Mouse (Mus musculus): ENCODE data around the gene Ampd2. TPM values are rescaled to one million over a fixed set of nuclear protein-coding genes. Genes with fewer than 3 reads are reported as not detected.

Ampd2 gene
- polyA plus RNA-seq, 1 experiment from 2014 or later, result 42.2 TPM

GRCm38 (mm10) chr3:108069231-108069870, 17.1 kb downstream of the Ampd2 start:
- H3K9ac ChIP-seq (ENCODE audit: low read length), result no peak overlapping the region
- DNase-seq (ENCODE audit: low spot score), result peak; percentile 72
- H3K4me2 ChIP-seq (ENCODE audit: low read length), result peak overlapping the region; percentile 26
- ATAC-seq (replicated peaks; ENCODE audit: low FRiP score, low TSS enrichment, low read depth), result peak; percentile 68
- H3K4me3 ChIP-seq (ENCODE audit: low read depth, low read length), result no peak overlapping the region
- 46% methylated on average over 13 of the region's 13 CpGs for WGBS
- peak overlapping the region; percentile 3; the same call in 1 of the 2 replicates for H3K27ac ChIP-seq (ENCODE audit: low read depth)
- no peaks in the 10 kb centered on the region for H3K27me3 ChIP-seq (replicated peaks; ENCODE audit: control insufficient read depth, insufficient read depth, low read length)
- peaks cover 14% of the 10 kb centered on the region for H3K36me3 ChIP-seq (ENCODE audit: control insufficient read depth, insufficient read depth, low read length)
- H3K4me1 ChIP-seq (replicated peaks; ENCODE audit: control insufficient read depth, insufficient read depth, low read length), result no peaks in the 10 kb centered on the region; the same call in 1 of the 2 replicates
- H3K9me3 ChIP-seq (ENCODE audit: control insufficient read depth, low read length), result no peaks in the 10 kb centered on the region

- H3K27me3 ChIP-seq (replicated peaks; ENCODE audit: control insufficient read depth, insufficient read depth, low read length), result no peaks in the 10 kb centered on the region
- no peaks in the 10 kb centered on the region for H3K9me3 ChIP-seq (ENCODE audit: control insufficient read depth, low read length)
- H3K36me3 ChIP-seq (ENCODE audit: control insufficient read depth, insufficient read depth, low read length), result peaks cover 9% of the 10 kb centered on the region; the same call in 1 of the 2 replicates
- 5% methylated on average over 1 of the region's 1 CpGs for WGBS
- DNase-seq (ENCODE audit: low spot score), result no peak
- no peaks in the 10 kb centered on the region; the same call in 1 of the 2 replicates for H3K4me1 ChIP-seq (replicated peaks; ENCODE audit: control insufficient read depth, insufficient read depth, low read length)
- H3K4me2 ChIP-seq (ENCODE audit: low read length), result peak overlapping the region; percentile 3; the same call in 1 of the 2 replicates
- no peak; the same call in 1 of the 2 replicates for ATAC-seq (replicated peaks; ENCODE audit: low FRiP score, low TSS enrichment, low read depth)
- H3K4me3 ChIP-seq (ENCODE audit: low read depth, low read length), result no peak overlapping the region
- 0 out of 2 replicates have a peak overlapping the region, but pooled peaks have one; percentile 3 for H3K27ac ChIP-seq (ENCODE audit: low read depth)
- H3K9ac ChIP-seq (ENCODE audit: low read length), result no peak overlapping the region
Observed at GRCm38 (mm10) chr3:108068826-108069225, 17.6 kb downstream of the Ampd2 start.

- DNase-seq (ENCODE audit: low spot score) (no peak), ATAC-seq (replicated peaks; ENCODE audit: low FRiP score, low TSS enrichment, low read depth) (no peak)
- peaks cover 6% of the 10 kb centered on the region; the same call in 1 of the 2 replicates for H3K36me3 ChIP-seq (ENCODE audit: control insufficient read depth, insufficient read depth, low read length)
- H3K9me3 ChIP-seq (ENCODE audit: control insufficient read depth, low read length), result no peaks in the 10 kb centered on the region
- H3K4me2 ChIP-seq (ENCODE audit: low read length), result no peak overlapping the region
- H3K9ac ChIP-seq (ENCODE audit: low read length), result no peak overlapping the region
- no peak overlapping the region for H3K4me3 ChIP-seq (ENCODE audit: low read depth, low read length)
- H3K27me3 ChIP-seq (replicated peaks; ENCODE audit: control insufficient read depth, insufficient read depth, low read length), result no peaks in the 10 kb centered on the region
- 65% methylated on average over 6 of the region's 6 CpGs for WGBS
- no peak overlapping the region for H3K27ac ChIP-seq (ENCODE audit: low read depth)
- no peaks in the 10 kb centered on the region; the same call in 1 of the 2 replicates for H3K4me1 ChIP-seq (replicated peaks; ENCODE audit: control insufficient read depth, insufficient read depth, low read length)
Observed at GRCm38 (mm10) chr3:108067370-108067934, 19.0 kb downstream of the Ampd2 start.

- 83% methylated on average over 9 of the region's 9 CpGs for WGBS
- ATAC-seq (replicated peaks; ENCODE audit: low FRiP score, low TSS enrichment, low read depth) (no peak), DNase-seq (ENCODE audit: low spot score) (no peak)
- Histone ChIP-seq H3K4me2 (ENCODE audit: low read length) (no peak overlapping the region), H3K9ac (ENCODE audit: low read length) (no peak overlapping the region), H3K27me3 (replicated peaks; ENCODE audit: control insufficient read depth, insufficient read depth, low read length) (no peaks in the 10 kb centered on the region), H3K4me1 (replicated peaks; ENCODE audit: control insufficient read depth, insufficient read depth, low read length) (no peaks in the 10 kb centered on the region; the same call in 1 of the 2 replicates), H3K36me3 (ENCODE audit: control insufficient read depth, insufficient read depth, low read length) (no peaks in the 10 kb centered on the region), H3K9me3 (ENCODE audit: control insufficient read depth, low read length) (no peaks in the 10 kb centered on the region), H3K4me3 (ENCODE audit: low read depth, low read length) (no peak overlapping the region), H3K27ac (ENCODE audit: low read depth) (no peak overlapping the region)
Observed at GRCm38 (mm10) chr3:108065551-108065950, 20.9 kb downstream of the Ampd2 start.

GRCm38 (mm10) chr3:108064672-108065071, 21.8 kb downstream of the Ampd2 start:
- Histone ChIP-seq H3K27me3 (replicated peaks; ENCODE audit: control insufficient read depth, insufficient read depth, low read length) (no peaks in the 10 kb centered on the region), H3K4me3 (ENCODE audit: low read depth, low read length) (no peak overlapping the region), H3K36me3 (ENCODE audit: control insufficient read depth, insufficient read depth, low read length) (no peaks in the 10 kb centered on the region), H3K9ac (ENCODE audit: low read length) (no peak overlapping the region), H3K4me1 (replicated peaks; ENCODE audit: control insufficient read depth, insufficient read depth, low read length) (no peaks in the 10 kb centered on the region; the same call in 1 of the 2 replicates), H3K4me2 (ENCODE audit: low read length) (no peak overlapping the region), H3K9me3 (ENCODE audit: control insufficient read depth, low read length) (no peaks in the 10 kb centered on the region), H3K27ac (ENCODE audit: low read depth) (no peak overlapping the region)
- 75% methylated on average over 4 of the region's 4 CpGs for WGBS
- ATAC-seq (replicated peaks; ENCODE audit: low FRiP score, low TSS enrichment, low read depth), result no peak
- no peak for DNase-seq (ENCODE audit: low spot score)

- H3K4me2 ChIP-seq (ENCODE audit: low read length), result no peak overlapping the region
Observed at GRCm38 (mm10) chr3:108062648-108063047, 23.8 kb downstream of the Ampd2 start.

GRCm38 (mm10) chr3:108061420-108061819, 25.0 kb downstream of the Ampd2 start:
- no peak overlapping the region for H3K9ac ChIP-seq (ENCODE audit: low read length)
- 12% methylated on average over 7 of the region's 7 CpGs for WGBS
- peak overlapping the region; percentile 39 for H3K4me2 ChIP-seq (ENCODE audit: low read length)
- ATAC-seq (replicated peaks; ENCODE audit: low FRiP score, low TSS enrichment, low read depth) (0 out of 2 replicates have a peak, but pooled peaks have one; percentile 24), DNase-seq (ENCODE audit: low spot score) (peak; percentile 82)
- no peaks in the 10 kb centered on the region for H3K9me3 ChIP-seq (ENCODE audit: control insufficient read depth, low read length)
- H3K27me3 ChIP-seq (replicated peaks; ENCODE audit: control insufficient read depth, insufficient read depth, low read length), result no peaks in the 10 kb centered on the region
- no peak overlapping the region for H3K27ac ChIP-seq (ENCODE audit: low read depth)
- no peaks in the 10 kb centered on the region for H3K4me1 ChIP-seq (replicated peaks; ENCODE audit: control insufficient read depth, insufficient read depth, low read length)
- H3K4me3 ChIP-seq (ENCODE audit: low read depth, low read length), result no peak overlapping the region
- no peaks in the 10 kb centered on the region for H3K36me3 ChIP-seq (ENCODE audit: control insufficient read depth, insufficient read depth, low read length)

More at GRCm38 (mm10) chr3:108062648-108063047, 23.8 kb downstream of the Ampd2 start:
- no peaks in the 10 kb centered on the region for H3K36me3 ChIP-seq (ENCODE audit: control insufficient read depth, insufficient read depth, low read length)
- ATAC-seq (replicated peaks; ENCODE audit: low FRiP score, low TSS enrichment, low read depth), result no peak
- 79% methylated on average over 8 of the region's 8 CpGs for whole genome bisulfite sequencing
- no peaks in the 10 kb centered on the region for H3K9me3 ChIP-seq (ENCODE audit: control insufficient read depth, low read length)
- no peaks in the 10 kb centered on the region for H3K27me3 ChIP-seq (replicated peaks; ENCODE audit: control insufficient read depth, insufficient read depth, low read length)
- no peaks in the 10 kb centered on the region for H3K4me1 ChIP-seq (replicated peaks; ENCODE audit: control insufficient read depth, insufficient read depth, low read length)
- H3K27ac ChIP-seq (ENCODE audit: low read depth), result no peak overlapping the region
- H3K9ac ChIP-seq (ENCODE audit: low read length), result no peak overlapping the region
- no peak for DNase-seq (ENCODE audit: low spot score)
- H3K4me3 ChIP-seq (ENCODE audit: low read depth, low read length), result no peak overlapping the region

- H3K27me3 ChIP-seq (replicated peaks; ENCODE audit: control insufficient read depth, insufficient read depth, low read length), result no peaks in the 10 kb centered on the region
- no peaks in the 10 kb centered on the region for H3K36me3 ChIP-seq (ENCODE audit: control insufficient read depth, insufficient read depth, low read length)
- H3K9ac ChIP-seq (ENCODE audit: low read length), result no peak overlapping the region
- DNase-seq (ENCODE audit: low spot score) (no peak), ATAC-seq (replicated peaks; ENCODE audit: low FRiP score, low TSS enrichment, low read depth) (no peak)
- H3K4me3 ChIP-seq (ENCODE audit: low read depth, low read length), result no peak overlapping the region
- H3K4me2 ChIP-seq (ENCODE audit: low read length), result no peak overlapping the region
- WGBS, result 86% methylated on average over 5 of the region's 5 CpGs
- no peaks in the 10 kb centered on the region for H3K9me3 ChIP-seq (ENCODE audit: control insufficient read depth, low read length)
- no peak overlapping the region for H3K27ac ChIP-seq (ENCODE audit: low read depth)
- no peaks in the 10 kb centered on the region for H3K4me1 ChIP-seq (replicated peaks; ENCODE audit: control insufficient read depth, insufficient read depth, low read length)
Observed at GRCm38 (mm10) chr3:108050493-108050892, 36.0 kb downstream of the Ampd2 start.

Measured in intestine, embryonic 14.5 days (tissue).